Mouse (Mus musculus) embryo, embryonic 11.5 days (tissue): ENCODE measurements around the gene Tas2r134.

Source experiments
- DNase-seq: peaks from one replicate; pipeline ENCODE4 v3.0.0-alpha.2; 2012; ENCODE audit warnings: low read depth, low spot score

Gene Tas2r134

DNA sequence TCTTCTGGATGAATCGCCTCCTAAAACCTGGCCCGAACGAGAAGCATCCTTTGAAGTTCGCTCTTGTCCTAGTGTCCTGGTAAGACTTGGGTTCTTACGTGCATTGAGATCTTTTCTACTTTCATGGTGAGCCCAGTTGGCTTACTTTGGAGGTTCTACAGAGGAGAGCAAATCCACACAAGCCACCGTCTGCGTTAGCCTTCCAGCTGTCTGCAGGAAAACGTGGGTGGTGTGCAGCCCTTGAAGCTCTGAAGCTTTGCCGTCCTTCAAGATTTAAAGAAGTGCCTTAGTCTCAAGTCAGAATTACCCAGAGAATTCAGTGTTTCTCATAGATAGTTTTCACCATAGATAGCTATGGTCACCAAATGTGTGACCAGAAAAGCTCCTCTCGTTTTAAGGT is 24.8 kb downstream of the Tas2r134 start:
- DNase-seq: no peak

DNA sequence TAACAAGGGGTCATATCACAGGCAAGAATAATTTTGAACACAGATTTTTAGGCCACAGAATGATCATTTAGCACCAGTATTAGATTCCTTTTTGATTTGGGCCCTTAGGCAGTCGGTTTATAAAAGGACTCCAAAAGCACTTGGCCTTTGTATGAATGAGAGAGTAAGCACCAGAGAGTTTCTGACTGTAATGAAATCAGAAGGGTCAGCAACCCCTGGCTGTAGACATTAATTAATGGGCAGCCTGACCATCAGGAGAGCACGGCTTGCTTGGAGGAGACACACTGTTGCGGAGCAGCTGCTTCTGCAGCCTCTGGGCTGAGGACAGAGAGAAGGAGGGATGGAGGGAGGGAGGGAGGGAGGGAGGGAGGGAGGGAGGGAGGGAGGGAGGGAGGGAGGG is 30.4 kb downstream of the Tas2r134 start:
- no peak for DNase-seq

DNA sequence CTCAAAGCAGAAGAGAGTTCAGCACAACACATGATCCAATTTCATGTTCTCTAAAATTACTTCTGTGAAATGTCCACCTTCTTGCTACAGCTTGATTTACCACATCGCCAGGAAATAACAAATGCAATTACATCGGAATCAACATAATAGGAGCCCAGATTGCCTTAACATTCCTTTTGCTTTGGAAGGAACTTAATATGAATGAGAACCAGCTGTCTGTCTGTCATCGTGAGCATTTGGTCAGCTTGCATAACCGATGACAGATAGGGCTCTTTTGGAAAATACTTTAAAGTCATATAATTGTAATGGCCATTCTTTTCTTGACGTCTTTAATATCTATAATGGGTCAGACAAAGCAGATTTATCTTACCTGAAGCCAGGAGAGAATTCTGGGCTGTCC is 31.0 kb downstream of the Tas2r134 start:
- no peak for DNase-seq

DNA sequence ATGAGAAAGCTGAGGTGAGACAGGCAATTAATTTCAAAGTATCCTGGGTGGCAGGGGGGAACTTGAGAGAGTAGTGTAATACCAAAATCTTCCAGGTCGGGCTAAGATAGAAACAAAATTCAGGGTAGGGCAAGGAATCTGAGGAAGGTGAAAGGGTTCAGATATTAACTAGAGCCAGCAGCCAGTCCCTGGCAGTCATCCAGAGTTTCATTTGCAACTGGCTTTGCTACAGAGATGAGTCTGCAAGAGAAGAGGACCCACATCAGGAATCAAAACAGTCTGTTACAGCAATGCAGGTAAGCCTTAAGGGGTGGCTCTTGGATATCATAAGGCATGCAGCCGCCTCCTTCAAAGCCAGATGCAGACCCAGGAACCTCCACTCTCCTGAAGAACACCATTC is 47.0 kb downstream of the Tas2r134 start:
- no peak for DNase-seq
